Mouse (Mus musculus) bone marrow macrophage, adult 2 months (primary cell): ENCODE measurements around the gene Sdccag8.

Experiments used
- CTCF ChIP-seq: IDR thresholded peaks from 2 replicates; pipeline ENCODE4 v1.5.1; 2012; ENCODE audit warnings: low read depth, mild to moderate bottlenecking, low read length, moderate library complexity
- POLR2A ChIP-seq: IDR thresholded peaks from 2 replicates; pipeline ENCODE4 v1.6.1; 2012; ENCODE audit warnings: mild to moderate bottlenecking, low read depth, low read length, borderline replicate concordance

DNA sequence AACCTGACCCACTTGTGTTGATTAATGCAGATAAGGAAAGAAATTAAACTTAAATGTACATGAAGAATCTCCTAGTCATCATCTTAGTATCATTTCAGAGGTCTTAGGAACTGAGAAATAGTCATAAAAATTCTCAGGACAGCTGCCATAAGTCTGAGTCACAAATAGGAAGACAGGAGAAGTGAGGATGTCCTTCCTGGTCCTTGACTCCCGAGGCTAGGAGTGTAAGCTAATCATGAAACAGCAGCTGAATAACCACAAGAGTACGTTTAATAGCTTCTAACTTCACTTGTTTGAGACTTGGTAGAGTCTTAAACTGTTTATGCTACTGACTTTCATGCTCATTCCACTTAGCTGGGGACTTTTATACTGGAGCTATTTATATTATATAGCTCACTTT, 214.6 kb downstream of the Sdccag8 start:
- no peak for TF ChIP-seq POLR2A
- TF ChIP-seq CTCF: no peak
